Mouse (Mus musculus) small intestine, adult 2 months (tissue): ENCODE data around the gene Atxn10.
A peak's percentile ranks its signal among the peaks of the same experiment; 100 is the strongest.

ENCODE experiments used
- CTCF ChIP-seq: fragments of 200-500 bp; IDR thresholded peaks from 2 replicates; pipeline ENCODE4 v1.5.1; 2012; ENCODE audit warnings: low read depth, mild to moderate bottlenecking, control low read depth, inconsistent platforms, low read length, moderate library complexity, mixed read lengths; ENCODE audit not compliant: insufficient replicate concordance, insufficient read length; ENCODE audit errors: extremely low read depth
- POLR2A ChIP-seq: fragments of 200-500 bp; IDR thresholded peaks from 2 replicates; pipeline ENCODE4 v1.6.1; 2012; ENCODE audit warnings: low read depth, mild to moderate bottlenecking, control low read depth, inconsistent platforms, low read length, moderate library complexity

GRCm38 (mm10) chr15:85294632-85295031, 41.4 kb upstream of the Atxn10 start:
- TF ChIP-seq CTCF (0 out of 2 replicates have a peak, but pooled peaks have one; percentile 27), POLR2A (no peak)
